Mouse (Mus musculus): ENCODE results near the gene Clptm1.

DNA sequence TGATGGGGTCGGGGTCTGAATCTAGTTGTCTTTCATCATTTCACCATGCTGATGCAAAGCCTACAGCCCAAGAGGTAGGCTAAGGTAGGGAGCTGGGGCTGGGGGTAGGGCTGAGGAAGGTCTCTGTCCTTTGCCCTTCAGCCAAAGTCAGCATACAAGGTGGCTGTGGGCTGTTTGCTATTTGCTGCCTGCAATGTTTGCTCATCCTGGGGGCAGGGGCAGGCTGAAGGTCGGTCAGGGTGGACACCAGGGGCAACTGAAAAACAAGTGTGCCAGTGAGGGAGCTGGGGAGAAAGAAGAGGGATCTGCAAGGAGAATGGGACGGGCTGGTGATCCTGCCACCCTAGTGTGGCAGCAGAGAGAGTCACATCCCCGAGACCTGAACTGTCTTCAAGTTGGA, 20.5 kb upstream of the Clptm1 start:
- TF ChIP-seq EP300 (IDR thresholded peaks at IDR 0.05; ENCODE audit: low read depth) (peak; percentile 91), CTCF (IDR thresholded peaks at IDR 0.05; ENCODE audit: low read depth) (no peak)
